Mouse (Mus musculus) kidney, embryonic 14.5 days (tissue): ENCODE data around the gene Gm10722. TPM values are rescaled to one million over a fixed set of nuclear protein-coding genes. Genes with fewer than 3 reads are reported as not detected.
"Not testable (repeated sequence)": the region's sequence is repeated elsewhere in the genome, so short reads cannot be mapped to it uniquely, and the experiment has no call there.

ENCODE experiments used
- ATAC-seq: fragments of 200-750 bp; cut with Nextera tagmentation; 2 replicates; pipeline ENCODE4 v1.8.0; 2017; ENCODE audit warnings: moderate number of reproducible peaks, mild to moderate bottlenecking, moderate TSS enrichment, moderate library complexity; ENCODE audit not compliant: low FRiP score, low TSS enrichment
- H3K27ac ChIP-seq: fragments of 300-500 bp; sonication (generic); 2 replicates; pipeline ENCODE4 v1.5.1; 2014; ENCODE audit warnings: low read depth, mild to moderate bottlenecking, low read length, moderate library complexity, mixed read lengths
- H3K27me3 ChIP-seq: fragments of 300-500 bp; sonication (generic); 2 replicates; pipeline ENCODE4 v1.6.1; 2014; ENCODE audit warnings: mild to moderate bottlenecking, low read length; ENCODE audit not compliant: control insufficient read depth, insufficient read depth
- H3K36me3 ChIP-seq: fragments of 300-500 bp; sonication (generic); 2 replicates; pipeline ENCODE4 v1.6.1; 2014; ENCODE audit warnings: low read length, mixed read lengths; ENCODE audit not compliant: control insufficient read depth, insufficient read depth
- H3K4me1 ChIP-seq: fragments of 300-500 bp; sonication (generic); 2 replicates; pipeline ENCODE4 v1.6.1; 2014; ENCODE audit warnings: low read length, mixed read lengths; ENCODE audit not compliant: control insufficient read depth, insufficient read depth
- H3K4me2 ChIP-seq: fragments of 300-500 bp; sonication (generic); replicated peaks from 2 replicates; pipeline ENCODE4 v1.6.1; 2014; ENCODE audit warnings: low read depth, mild to moderate bottlenecking, low read length
- H3K4me3 ChIP-seq: fragments of 300-500 bp; sonication (generic); 2 replicates; pipeline ENCODE4 v1.5.1; 2014; ENCODE audit warnings: mild to moderate bottlenecking, low read length
- H3K9ac ChIP-seq: fragments of 300-500 bp; sonication (generic); 2 replicates; pipeline ENCODE4 v1.6.1; 2014; ENCODE audit warnings: low read depth, mild to moderate bottlenecking, low read length, moderate library complexity
- H3K9me3 ChIP-seq: fragments of 300-500 bp; sonication (generic); 2 replicates; pipeline ENCODE4 v1.6.1; 2016; ENCODE audit warnings: low read length; ENCODE audit not compliant: control insufficient read depth
- WGBS: fragments of 180-500 bp; shearing (Covaris S2); extraction: QIAGEN DNeasy Blood & Tissue Kit; methylation state at CpG from one replicate; pipeline ENCODE4 v1.1.7; 2014; 5-methylcytosine and 5-hydroxymethylcytosine counted together
- polyA plus RNA-seq: library from polyadenylated mRNA; unstranded; fragments of >200 nt; fragmentation: Nextera tagmentation; extraction: Ambion mirVana; gene quantifications from 2 replicates; pipeline ENCODE4 v1.2.1, GENCODE M21; 2014

The Gm10722 gene
- polyA plus RNA-seq, 1 experiment from 2014 or later: not detected

- 71% methylated on average over 15 of the region's 16 CpGs for WGBS
- H3K9me3 ChIP-seq, H3K36me3 ChIP-seq, H3K4me1 ChIP-seq, H3K4me3 ChIP-seq, H3K27ac ChIP-seq, H3K4me2 ChIP-seq, ATAC-seq, H3K9ac ChIP-seq, H3K27me3 ChIP-seq: not testable (repeated sequence)
These were observed 23.4 kb downstream of the Gm10722 start for GRCm38 (mm10) chr9:3023985-3024648.

- H3K27ac ChIP-seq, H3K4me3 ChIP-seq, H3K36me3 ChIP-seq, H3K9ac ChIP-seq, H3K4me1 ChIP-seq, H3K27me3 ChIP-seq, H3K9me3 ChIP-seq, H3K4me2 ChIP-seq, ATAC-seq: not testable (repeated sequence)
- WGBS: 78% methylated on average over 12 of the region's 12 CpGs
These were observed 24.3 kb downstream of the Gm10722 start, which contains the start of gene Gm10717 for GRCm38 (mm10) chr9:3024912-3025467. Gm10717 (plus strand) TSS chr9:3025417.

GRCm38 (mm10) chr9:3025653-3026052 lies 24.9 kb downstream of the Gm10722 start:
- not testable (repeated sequence) for H3K4me3 ChIP-seq, H3K27ac ChIP-seq, H3K36me3 ChIP-seq, ATAC-seq, H3K4me1 ChIP-seq, H3K27me3 ChIP-seq, H3K9me3 ChIP-seq, H3K4me2 ChIP-seq, H3K9ac ChIP-seq
- WGBS: 61% methylated on average over 4 of the region's 6 CpGs

- H3K27ac ChIP-seq, H3K9ac ChIP-seq, ATAC-seq, H3K4me3 ChIP-seq, H3K4me1 ChIP-seq, H3K27me3 ChIP-seq, H3K4me2 ChIP-seq, H3K36me3 ChIP-seq, H3K9me3 ChIP-seq: not testable (repeated sequence)
- WGBS: 75% methylated on average over 5 of the region's 5 CpGs
These were observed 25.4 kb downstream of the Gm10722 start for GRCm38 (mm10) chr9:3026136-3026535.

- H3K27ac ChIP-seq, H3K4me2 ChIP-seq, H3K36me3 ChIP-seq, H3K9ac ChIP-seq, ATAC-seq, H3K4me3 ChIP-seq, H3K4me1 ChIP-seq, H3K27me3 ChIP-seq, H3K9me3 ChIP-seq: not testable (repeated sequence)
- 70% methylated on average over 9 of the region's 9 CpGs for WGBS
These were observed 26.0 kb downstream of the Gm10722 start for GRCm38 (mm10) chr9:3026741-3027140.

- not testable (repeated sequence) for H3K27ac ChIP-seq, H3K36me3 ChIP-seq, H3K27me3 ChIP-seq, H3K4me1 ChIP-seq, H3K4me2 ChIP-seq, H3K9ac ChIP-seq, H3K9me3 ChIP-seq, H3K4me3 ChIP-seq, ATAC-seq
- 73% methylated on average over 9 of the region's 9 CpGs for WGBS
These were observed 26.5 kb downstream of the Gm10722 start for GRCm38 (mm10) chr9:3027200-3027599.

- H3K27me3 ChIP-seq, H3K4me3 ChIP-seq, H3K9me3 ChIP-seq, H3K27ac ChIP-seq, H3K9ac ChIP-seq, H3K4me2 ChIP-seq, H3K36me3 ChIP-seq, ATAC-seq, H3K4me1 ChIP-seq: not testable (repeated sequence)
- 67% methylated on average over 12 of the region's 16 CpGs for WGBS
These were observed 28.7 kb downstream of the Gm10722 start for GRCm38 (mm10) chr9:3029276-3030000.

- not testable (repeated sequence) for H3K4me1 ChIP-seq, H3K27ac ChIP-seq, H3K27me3 ChIP-seq, H3K36me3 ChIP-seq, H3K9me3 ChIP-seq, H3K4me3 ChIP-seq, H3K4me2 ChIP-seq, ATAC-seq, H3K9ac ChIP-seq
- WGBS: 76% methylated on average over 2 of the region's 10 CpGs
These were observed 30.1 kb downstream of the Gm10722 start for GRCm38 (mm10) chr9:3030677-3031318.

GRCm38 (mm10) chr9:3034299-3034698 lies 33.6 kb downstream of the Gm10722 start, which contains the start of gene Gm17535:
Gm17535 (plus strand) TSS chr9:3034599.
- not testable (repeated sequence) for H3K4me3 ChIP-seq, H3K27ac ChIP-seq, H3K4me1 ChIP-seq, H3K36me3 ChIP-seq, H3K27me3 ChIP-seq, H3K4me2 ChIP-seq, H3K9me3 ChIP-seq, ATAC-seq, H3K9ac ChIP-seq
- WGBS: no CpG with 5 or more reads among the region's 8 CpGs
